Mouse (Mus musculus) CH12.LX (cell line): Measurements from ENCODE around the gene Notum.

ENCODE experiments used
- CTCF ChIP-seq, 2 experiments: IDR thresholded peaks in 1 of 2; conservative IDR thresholded peaks in 1 of 2; 2 replicates each; pipeline ENCODE4 v1.5.1; 2011 to 2012; ENCODE audit warnings: low read depth in 2 of 2, low read length in 2 of 2, improper control_type of control experiment in 1 of 2, inconsistent platforms in 1 of 2, mild to moderate bottlenecking in 1 of 2, moderate library complexity in 1 of 2
- ELF1 ChIP-seq: IDR thresholded peaks from 2 replicates; pipeline ENCODE4 v1.6.1; 2014; ENCODE audit warnings: low read depth, mild to moderate bottlenecking, inconsistent platforms, low read length, improper control_type of control experiment

- TF ChIP-seq CTCF (conservative IDR thresholded peaks at IDR 0.05 in 1 of 2, IDR thresholded peaks at IDR 0.05 in 1 of 2; ENCODE audit: low read depth in 2 of 2, low read length in 2 of 2): no peak
- no peak for TF ChIP-seq ELF1
These were observed 40.8 kb downstream of the Notum start for GRCm38 (mm10) chr11:120620195-120620594.
